Mouse (Mus musculus) lung, postnatal 25 days (tissue): ENCODE data around the gene Specc1.

Source experiments
- DNase-seq: peaks from one replicate; pipeline ENCODE4 v3.0.0; 2022; ENCODE audit warnings: low spot score

The Specc1 gene

GRCm38 (mm10) chr11:61968875-61969274, 12.3 kb downstream of the Specc1 start:
- DNase-seq = no peak

DNA sequence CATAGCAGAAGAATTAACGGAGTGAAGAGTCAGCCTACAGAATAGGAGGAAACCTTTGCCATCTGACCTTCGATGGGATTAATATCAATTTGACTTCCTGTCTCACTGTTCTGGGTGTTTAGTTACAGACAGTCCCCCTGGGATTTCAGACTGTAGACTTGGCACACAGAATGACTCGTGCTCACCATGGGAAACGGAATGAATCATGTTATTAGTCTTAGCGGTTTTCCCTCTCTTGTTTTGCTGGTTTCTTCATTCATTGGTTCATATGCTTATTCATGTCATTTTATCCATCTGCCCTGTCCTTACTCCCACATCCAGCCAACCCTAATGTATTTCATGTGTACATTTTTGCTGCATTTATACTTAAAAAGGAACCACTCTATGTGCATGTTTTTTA, 14.3 kb downstream of the Specc1 start:
- no peak for DNase-seq

GRCm38 (mm10) chr11:61971441-61972221, 15.1 kb downstream of the Specc1 start:
- no peak for DNase-seq

DNA sequence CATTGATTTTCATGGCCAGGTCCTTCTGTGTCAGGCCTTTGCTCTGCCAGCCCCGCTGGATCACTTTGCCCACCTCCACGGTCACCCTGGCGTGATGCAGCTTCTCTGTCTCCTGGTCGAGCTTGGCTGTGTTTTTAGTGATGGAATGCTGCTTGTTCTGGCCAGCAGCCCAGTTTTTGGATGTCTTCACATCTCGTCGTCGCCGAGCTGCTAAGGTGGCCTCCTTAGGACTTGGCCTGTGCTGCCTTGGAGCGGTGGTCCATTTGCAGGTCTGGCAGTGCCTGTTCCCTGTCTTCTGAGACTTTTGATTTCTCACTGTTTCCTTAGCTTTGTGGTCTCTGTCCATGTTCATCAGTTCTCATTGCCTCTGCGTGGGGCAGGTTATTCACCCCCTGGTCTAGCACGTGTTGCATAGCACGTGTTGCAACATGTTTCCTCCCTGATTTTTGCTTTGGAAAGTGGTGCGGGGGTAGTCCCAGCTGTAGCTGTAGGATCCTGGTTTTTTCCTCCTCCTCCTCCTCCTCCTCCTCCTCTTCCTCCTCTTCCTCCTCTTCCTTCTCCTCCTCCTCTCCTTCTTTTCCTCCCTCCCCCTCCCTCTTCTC, 17.6 kb downstream of the Specc1 start:
- DNase-seq = no peak

GRCm38 (mm10) chr11:61975783-61976182, 19.2 kb downstream of the Specc1 start:
- DNase-seq = no peak

DNA sequence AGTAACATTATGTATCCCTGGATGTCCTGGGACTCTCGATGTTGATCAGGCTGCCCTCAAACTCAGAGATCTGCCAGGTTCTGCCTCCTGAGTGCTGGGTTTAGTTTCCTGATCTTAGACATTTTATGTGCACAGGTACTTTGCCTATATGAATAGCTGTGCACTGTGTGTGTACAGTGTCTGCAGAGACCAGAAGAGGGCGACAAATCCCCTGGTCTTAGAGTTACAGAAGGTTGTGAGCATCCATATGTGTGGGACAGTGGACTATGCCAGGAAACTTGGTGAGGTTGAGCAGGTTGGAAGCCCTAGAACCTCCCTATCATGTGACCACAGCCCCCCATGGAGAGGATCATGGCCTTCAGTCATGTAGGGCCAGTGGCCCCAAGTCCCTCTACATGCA, 24.7 kb downstream of the Specc1 start:
- DNase-seq = no peak

DNA sequence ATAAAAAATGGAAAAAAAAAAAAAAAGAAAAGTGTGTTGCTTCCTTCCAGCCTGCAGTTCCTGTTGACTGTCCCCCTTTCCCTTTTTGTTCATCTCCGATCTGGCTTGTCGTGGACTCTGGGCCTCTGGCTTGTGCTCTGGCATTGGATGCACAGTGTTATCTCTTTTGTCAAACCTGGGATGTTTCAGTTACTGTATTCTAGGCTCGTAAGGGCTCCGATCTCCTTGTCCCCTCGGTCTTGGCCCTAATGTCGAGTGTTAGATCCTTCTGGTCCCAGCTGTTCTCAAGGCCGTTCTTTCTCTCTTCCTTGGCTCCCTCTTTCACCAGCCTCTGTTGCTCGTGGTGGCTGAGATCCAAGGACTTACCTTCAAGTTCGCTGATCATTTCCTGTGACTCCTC, 26.3 kb downstream of the Specc1 start:
- DNase-seq = no peak

- no peak for DNase-seq
These were observed 30.4 kb downstream of the Specc1 start for GRCm38 (mm10) chr11:61986939-61987338.

DNA sequence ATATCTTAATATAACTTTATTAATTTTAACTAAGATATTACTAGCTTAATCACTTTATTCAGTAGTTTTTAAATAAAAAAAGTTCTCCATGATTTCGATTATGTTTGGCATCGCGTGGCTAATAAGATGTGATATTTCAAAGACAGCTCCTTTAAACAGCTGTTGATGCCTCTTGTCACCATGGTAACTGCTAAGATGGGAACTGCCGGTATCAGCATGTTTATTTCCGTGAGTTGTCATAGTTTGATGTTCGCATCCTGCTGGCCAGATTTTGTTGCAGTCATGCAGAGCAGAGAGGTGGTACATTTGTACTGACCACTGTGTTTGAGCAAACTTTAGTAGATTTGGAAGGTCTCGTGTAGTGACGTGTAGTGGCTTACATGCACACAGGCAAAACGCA, 33.1 kb downstream of the Specc1 start:
- DNase-seq = peak; percentile 66

DNA sequence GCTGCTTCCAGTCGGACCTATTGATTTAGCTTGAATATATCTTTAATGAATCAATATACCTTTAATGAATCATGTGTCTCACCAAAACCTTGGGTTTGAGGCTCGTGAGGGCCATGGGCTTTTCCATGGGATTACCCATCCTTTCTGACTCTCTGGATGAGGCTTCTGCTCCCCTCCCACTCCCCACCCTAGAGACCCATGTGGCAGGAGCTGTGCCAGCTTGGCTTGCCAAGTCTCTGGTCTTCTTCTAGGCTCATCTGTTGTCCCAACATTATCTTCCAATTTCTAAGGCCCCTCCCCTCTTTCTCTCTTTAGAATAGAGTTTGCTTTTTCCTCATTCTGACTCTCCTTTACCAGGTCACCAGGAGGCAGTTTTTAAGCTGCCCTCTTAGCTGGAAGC, 35.0 kb downstream of the Specc1 start:
- no peak for DNase-seq

DNA sequence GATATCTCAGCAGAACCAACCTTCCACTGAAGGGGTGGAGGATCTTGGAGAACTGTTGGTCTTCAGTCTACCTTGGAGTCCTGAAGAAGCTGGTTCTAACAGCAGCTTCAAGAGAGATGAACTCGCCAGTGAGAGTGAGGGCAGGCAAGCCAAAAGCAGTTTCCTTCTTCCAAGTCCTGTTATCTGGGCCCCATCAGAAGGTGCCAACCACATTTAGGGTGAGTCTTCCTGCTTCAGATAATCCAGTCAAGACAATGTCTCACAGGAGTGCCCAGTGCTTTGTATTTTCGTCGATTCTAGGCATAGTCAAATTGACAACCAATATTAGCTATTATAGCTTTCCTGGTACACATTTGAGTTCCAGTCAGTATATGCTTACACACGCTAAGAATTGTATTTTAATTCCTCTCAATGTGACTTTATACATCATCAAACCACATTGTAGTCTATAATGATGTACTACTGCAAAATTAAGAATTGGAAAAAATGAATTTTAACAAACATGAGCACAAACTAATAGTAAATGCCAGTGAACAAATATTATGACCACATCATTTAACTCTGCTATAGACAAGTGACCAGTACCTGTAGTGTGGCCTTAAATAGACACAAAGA, 36.2 kb downstream of the Specc1 start:
- DNase-seq = no peak

GRCm38 (mm10) chr11:61999501-61999900, 42.9 kb downstream of the Specc1 start:
- DNase-seq = no peak

GRCm38 (mm10) chr11:62000099-62000498, 43.5 kb downstream of the Specc1 start:
- no peak for DNase-seq

GRCm38 (mm10) chr11:62001977-62002376, 45.4 kb downstream of the Specc1 start:
- no peak for DNase-seq

GRCm38 (mm10) chr11:62004881-62005240, 48.3 kb downstream of the Specc1 start:
- no peak for DNase-seq

DNA sequence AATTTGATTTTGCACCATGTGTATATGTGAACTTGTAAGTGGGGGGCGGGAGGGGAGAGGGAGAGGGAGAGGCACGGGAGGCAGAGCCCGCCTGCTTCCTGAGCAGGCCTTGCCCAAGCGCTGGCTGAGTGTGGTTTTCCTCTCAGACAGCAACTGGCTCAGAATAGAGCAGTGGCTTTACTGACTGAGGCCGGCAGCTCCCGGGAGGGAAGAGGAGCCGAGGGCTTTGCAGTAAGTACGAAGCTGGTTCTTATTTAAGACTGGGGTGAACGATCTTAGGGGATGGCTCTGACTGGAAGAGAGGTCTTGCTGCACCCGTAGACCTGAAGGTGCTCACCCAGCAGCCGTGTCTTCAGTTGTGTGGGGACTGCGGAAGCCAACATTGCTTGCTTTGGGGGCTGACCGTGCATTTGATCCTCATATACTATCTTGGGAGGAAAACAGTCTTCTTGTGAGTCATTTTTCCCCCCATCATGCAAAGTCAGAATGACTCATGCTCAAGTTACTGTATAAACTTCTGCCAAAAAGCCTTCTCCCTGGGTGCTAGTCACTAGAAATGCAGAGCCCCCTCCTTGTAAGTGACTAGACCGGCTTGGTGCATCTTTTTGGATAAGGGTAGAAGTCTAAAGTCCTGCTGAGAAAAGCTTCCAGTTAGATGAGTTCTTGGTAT, 48.8 kb downstream of the Specc1 start:
- no peak for DNase-seq

DNA sequence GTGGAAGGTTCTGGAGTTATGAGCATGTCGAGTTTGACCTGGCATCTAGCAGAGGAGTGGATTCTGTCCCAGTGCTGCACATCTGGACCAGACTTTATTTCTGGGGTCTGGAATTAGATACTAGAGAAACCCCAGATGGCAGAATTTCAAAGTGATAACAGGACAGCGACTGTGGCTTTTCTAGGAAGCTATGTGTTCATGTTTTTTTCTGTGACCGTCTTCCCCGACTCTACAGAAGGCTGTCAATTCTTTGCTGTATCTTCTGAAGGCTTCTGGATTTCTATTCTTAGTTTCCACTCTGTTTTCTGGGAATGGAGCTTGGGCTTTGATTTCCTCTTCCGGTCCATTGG, 49.3 kb downstream of the Specc1 start:
- no peak for DNase-seq

DNA sequence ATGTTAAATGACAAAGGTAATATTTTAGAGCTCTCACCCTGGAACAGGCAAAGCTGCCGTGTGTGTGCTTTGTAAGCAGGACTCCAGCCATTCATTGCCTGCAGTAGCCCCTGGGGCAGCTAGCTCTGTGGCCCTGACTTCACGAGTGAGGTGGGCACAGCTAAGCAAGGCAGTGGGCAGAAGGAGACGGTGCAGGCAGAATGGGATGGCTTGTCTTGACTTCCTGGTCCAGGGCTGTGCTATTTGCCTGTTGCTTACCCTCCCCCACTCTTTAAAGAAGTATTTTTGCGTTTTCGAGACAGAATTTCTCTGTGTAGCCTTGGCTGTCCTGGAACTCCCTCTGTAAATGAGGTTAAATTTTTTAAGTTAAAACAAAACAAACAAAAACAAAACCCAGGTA, 50.1 kb downstream of the Specc1 start:
- DNase-seq = no peak

- no peak for DNase-seq
These were observed 51.4 kb downstream of the Specc1 start for GRCm38 (mm10) chr11:62007984-62008383.

- no peak for DNase-seq
These were observed 54.2 kb downstream of the Specc1 start for GRCm38 (mm10) chr11:62010625-62011231.

GRCm38 (mm10) chr11:62012039-62012438, 55.5 kb downstream of the Specc1 start:
- DNase-seq = no peak

DNA sequence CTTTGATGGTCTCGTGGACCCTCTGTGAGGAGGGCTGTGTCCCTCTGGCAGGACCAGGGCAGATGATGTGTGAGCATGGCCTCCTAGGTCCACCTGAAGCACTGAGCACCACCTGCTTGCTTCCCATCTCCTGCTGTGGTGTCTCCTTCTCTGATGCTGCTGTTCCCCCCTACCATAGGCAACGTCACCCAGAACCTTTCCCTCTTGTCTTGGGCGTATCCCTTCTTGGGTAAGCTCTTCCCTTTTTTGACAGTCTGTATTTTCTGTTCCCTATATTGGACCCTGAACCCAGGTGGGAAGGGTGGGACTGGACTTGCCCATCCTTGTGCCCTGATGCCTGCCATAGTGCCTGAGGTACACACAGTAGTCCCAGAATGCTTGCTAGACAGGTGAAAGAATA, 56.9 kb downstream of the Specc1 start:
- no peak for DNase-seq
